Mouse (Mus musculus) heart, adult 2 months (tissue): Measurements from ENCODE around the gene Hspa1l. TPM values are rescaled to one million over a fixed set of nuclear protein-coding genes. Genes with fewer than 3 reads are reported as not detected.
"Not testable (repeated sequence)": the region's sequence is repeated elsewhere in the genome, so short reads cannot be mapped to it uniquely, and the experiment has no call there.

Experiments used
- DNase-seq, 2 experiments: peaks; one replicate each; pipeline ENCODE4 v3.0.0; 2021
- H3K27ac ChIP-seq: fragments of 200-600 bp; 2 replicates; pipeline ENCODE4 v1.8.1; 2022
- H3K27me3 ChIP-seq: fragments of 200-500 bp; 2 replicates; pipeline ENCODE4 v1.6.1; 2012; ENCODE audit warnings: mild to moderate bottlenecking, low read length, inconsistent platforms, mixed read lengths; ENCODE audit not compliant: control insufficient read depth, insufficient read depth
- H3K36me3 ChIP-seq: fragments of 200-500 bp; 2 replicates; pipeline ENCODE4 v1.6.1; 2012; ENCODE audit warnings: low read length, inconsistent platforms; ENCODE audit not compliant: control insufficient read depth, insufficient read depth
- H3K4me1 ChIP-seq: fragments of 200-500 bp; 2 replicates; pipeline ENCODE4 v1.6.1; 2011; ENCODE audit warnings: low read length; ENCODE audit not compliant: control insufficient read depth, insufficient read depth
- H3K4me3 ChIP-seq: fragments of 200-600 bp; 2 replicates; pipeline ENCODE4 v1.8.1; 2022
- H3K79me2 ChIP-seq: fragments of 200-500 bp; replicated peaks from 2 replicates; pipeline ENCODE4 v1.6.1; 2012; ENCODE audit warnings: mild to moderate bottlenecking, inconsistent platforms, low read length, moderate library complexity, mixed read lengths; ENCODE audit not compliant: control insufficient read depth, insufficient read depth
- H3K9ac ChIP-seq: fragments of 200-500 bp; 2 replicates; pipeline ENCODE4 v1.6.1; 2012; ENCODE audit warnings: low read depth, mild to moderate bottlenecking, control low read depth, inconsistent platforms, low read length, mixed read lengths
- CTCF ChIP-seq: fragments of 200-600 bp; IDR thresholded peaks from 2 replicates; pipeline ENCODE4 v1.8.1; 2022; ENCODE audit warnings: antibody characterized with exemption, mild to moderate bottlenecking, moderate library complexity
- EP300 ChIP-seq: fragments of 200-500 bp; IDR thresholded peaks from 2 replicates; pipeline ENCODE4 v1.6.1; 2011; ENCODE audit warnings: low read depth, low read length, control low read depth; ENCODE audit not compliant: insufficient read depth
- POLR2A ChIP-seq: fragments of 200-500 bp; IDR thresholded peaks from 2 replicates; pipeline ENCODE4 v1.6.1; 2011; ENCODE audit warnings: mild to moderate bottlenecking, low read depth, low read length, control low read depth; ENCODE audit not compliant: insufficient read depth
- WGBS: fragments of 180-500 bp; shearing (Covaris S2); methylation state at CpG from one replicate; pipeline ENCODE4 v1.1.7; 2018; 5-methylcytosine and 5-hydroxymethylcytosine counted together
- intact Hi-C: fragments of 180-260 bp; cut with DNase I; formaldehyde crosslinking; loops from one replicate; pipeline ENCODE4 v1.15.1; 2025
- long read RNA-seq: library from polyadenylated mRNA; stranded (forward); transcript quantifications from one replicate; pipeline ENCODE4 v2.0.0, GENCODE M21; 2021
- polyA plus RNA-seq: library from polyadenylated mRNA; depleted of rRNA; stranded (reverse); fragments of >200 nt; gene quantifications from 2 replicates; pipeline ENCODE4 v1.2.3, GENCODE M21; 2012; rRNA removed
- total RNA-seq, 2 experiments: library from RNA; stranded (reverse); gene quantifications; 2 replicates each; pipeline ENCODE4 v1.2.3; 2021

Gene Hspa1l
- total RNA-seq (10 to 100 TPM in 1 of 2 experiments, 1 to 10 TPM in 1; 8.3 to 10.9 TPM), polyA plus RNA-seq (3.6 and 6.6 TPM in 2 replicates)
- long read RNA-seq, transcript Hspa1l-201 (2 exons, 2,472 nt): major isoform, 8 of 10 reads
- long read RNA-seq, partial matches to known transcripts: 2 of 10 reads
- long read RNA-seq, other reads (novel, unspliced or antisense): 0 of 10 reads

DNA sequence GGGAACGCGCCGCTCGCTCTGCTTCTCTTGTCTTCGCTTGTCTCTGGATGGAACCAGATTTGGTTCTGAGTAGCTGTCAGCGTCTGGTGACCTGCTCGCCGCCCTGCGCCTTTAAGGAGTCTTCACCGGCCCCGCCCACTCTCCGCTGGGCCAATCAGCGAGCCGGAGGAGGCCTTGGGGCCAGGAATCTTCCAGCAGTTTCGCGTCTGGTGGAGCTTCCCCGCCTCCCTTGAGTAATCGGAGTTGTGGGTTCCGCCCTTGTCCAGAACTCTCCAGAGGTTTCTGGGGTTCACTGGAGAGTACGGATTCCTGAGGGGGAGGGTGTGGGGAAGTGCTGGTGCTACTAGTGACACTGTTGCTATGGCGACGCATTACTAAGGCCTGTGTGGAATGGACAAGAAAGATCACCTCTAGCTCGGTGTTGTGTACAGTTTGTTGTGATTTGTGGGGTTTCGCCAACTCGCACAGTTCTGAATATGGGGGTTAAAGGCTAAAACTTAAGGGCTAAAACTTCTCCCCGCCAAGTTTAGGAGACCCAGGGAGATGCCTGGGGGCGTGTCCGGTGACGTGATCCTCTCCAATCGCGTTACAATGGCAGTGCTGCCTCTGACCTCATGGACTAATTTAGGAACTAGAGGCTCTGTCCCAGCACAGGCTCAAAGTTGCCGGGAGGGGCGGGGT, at the start of gene Hspa1l, which contains the start of gene Hspa1a:
Gene Hspa1l (plus strand): TSS at position 635 of the 681 bp plus-strand sequence.
Gene Hspa1a (minus strand): TSS at position 88 of the 681 bp plus-strand sequence.
- Histone ChIP-seq H3K27ac (peak within 1 kb of the TSS; percentile 96), H3K4me3 (peak within 1 kb of the TSS; percentile 47), H3K9ac (peak within 1 kb of the TSS; percentile 82)
- not testable (repeated sequence) for H3K27me3 ChIP-seq, H3K36me3 ChIP-seq, H3K79me2 ChIP-seq, H3K4me1 ChIP-seq
- TF ChIP-seq POLR2A (peak; percentile 90), EP300 (peak; percentile 93)
- intact Hi-C loops: loop anchor here (10.0 kb wide), 1 partner anchor 1303 kb away; the partner anchor contains the start of gene Trim39
- peak; percentile 94 to 95 for DNase-seq
- WGBS: under 1% methylated on average over 28 of the region's 33 CpGs

DNA sequence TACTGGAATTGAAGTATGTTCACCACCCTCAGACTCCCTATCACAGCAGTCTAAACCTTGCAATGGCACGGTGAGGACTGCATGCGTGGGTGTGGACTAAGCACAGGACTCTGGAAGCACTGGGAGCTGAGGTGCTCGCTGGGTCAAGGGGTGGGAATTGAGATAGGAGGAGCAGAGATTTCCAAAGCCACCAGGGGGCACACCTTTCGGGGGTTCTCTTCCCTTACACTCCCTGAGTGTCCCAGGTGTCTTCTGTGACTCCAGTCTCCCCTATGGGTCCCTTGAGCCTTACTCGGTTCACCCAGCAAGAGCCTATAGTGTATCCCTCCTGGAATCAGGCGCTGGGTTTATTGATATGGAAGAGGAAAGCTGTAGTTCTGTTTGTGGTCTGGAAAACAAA, 49.6 kb upstream of the Hspa1l start:
- H3K4me1 ChIP-seq: no peaks in the 10 kb centered on the region
- H3K4me3 ChIP-seq: no peak overlapping the region
- intact Hi-C loops: no loop called here
- no peaks in the 10 kb centered on the region for H3K79me2 ChIP-seq
- H3K9ac ChIP-seq: no peak overlapping the region
- no peak for DNase-seq
- 42% methylated on average over 6 of the region's 6 CpGs for WGBS
- TF ChIP-seq CTCF: peak; percentile 39
- TF ChIP-seq EP300: no peak
- TF ChIP-seq POLR2A: no peak
- no peak overlapping the region for H3K27ac ChIP-seq
- no peaks in the 10 kb centered on the region for H3K27me3 ChIP-seq
- H3K36me3 ChIP-seq: no peaks in the 10 kb centered on the region

DNA sequence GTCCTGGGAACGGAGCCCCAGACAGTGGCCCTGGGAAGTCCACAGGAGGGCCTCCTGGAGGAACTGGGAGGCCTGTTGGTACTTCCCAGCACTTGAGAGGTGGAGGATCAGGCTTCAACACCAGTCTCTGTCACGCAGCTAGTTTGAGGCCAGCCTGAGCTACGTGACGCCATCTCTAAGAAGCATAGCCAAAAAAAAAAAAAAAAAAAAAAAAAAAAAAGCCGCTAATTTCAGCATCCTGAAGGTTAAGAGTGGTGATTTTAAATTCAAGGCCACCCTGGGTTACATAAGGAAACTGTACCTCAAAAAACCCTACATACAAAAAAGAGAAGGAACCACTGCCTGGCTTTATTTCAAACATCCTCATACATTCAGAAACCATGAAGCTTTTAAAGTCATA, 48.2 kb upstream of the Hspa1l start:
- Histone ChIP-seq H3K9ac (no peak overlapping the region), H3K79me2 (no peaks in the 10 kb centered on the region), H3K27me3 (no peaks in the 10 kb centered on the region), H3K36me3 (no peaks in the 10 kb centered on the region), H3K27ac (no peak overlapping the region), H3K4me3 (no peak overlapping the region), H3K4me1 (no peaks in the 10 kb centered on the region)
- TF ChIP-seq POLR2A (no peak), EP300 (no peak), CTCF (no peak)
- no peak for DNase-seq
- WGBS: 60% methylated on average over 5 of the region's 5 CpGs
- intact Hi-C loops: no loop called here

GRCm38 (mm10) chr17:34927306-34928019, 45.0 kb upstream of the Hspa1l start:
- 81% methylated on average over 18 of the region's 18 CpGs for WGBS
- intact Hi-C loops: no loop called here
- no peak overlapping the region for H3K27ac ChIP-seq

DNA sequence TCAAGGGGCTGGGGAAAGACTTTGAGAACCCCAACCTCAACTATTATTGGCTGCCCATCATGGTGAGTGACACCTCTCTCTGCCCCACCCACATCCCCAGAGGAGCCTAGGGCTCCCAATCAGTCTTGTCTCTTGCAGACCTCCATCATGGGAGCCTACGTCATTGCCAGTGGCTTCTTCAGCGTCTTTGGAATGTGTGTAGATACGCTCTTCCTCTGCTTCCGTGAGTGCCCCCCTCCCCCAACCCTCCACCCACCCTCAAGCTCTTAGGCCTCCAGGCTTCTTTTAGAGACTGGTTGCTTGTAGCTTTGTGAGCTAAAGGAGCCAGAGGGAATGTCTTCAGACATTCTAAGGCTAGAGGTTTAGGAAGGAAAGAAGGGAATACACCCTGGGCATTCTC, 43.7 kb upstream of the Hspa1l start:
- TF ChIP-seq CTCF (no peak), EP300 (no peak), POLR2A (no peak)
- Histone ChIP-seq H3K27ac (no peak overlapping the region), H3K79me2 (no peaks in the 10 kb centered on the region), H3K36me3 (no peaks in the 10 kb centered on the region), H3K4me3 (no peak overlapping the region), H3K4me1 (peaks cover 1% of the 10 kb centered on the region; the same call in 1 of the 2 replicates), H3K27me3 (no peaks in the 10 kb centered on the region), H3K9ac (no peak overlapping the region)
- DNase-seq: no peak
- intact Hi-C loops: no loop called here
- WGBS: 33% methylated on average over 4 of the region's 4 CpGs

More at GRCm38 (mm10) chr17:34927306-34928019, 45.0 kb upstream of the Hspa1l start:
- Histone ChIP-seq H3K79me2 (no peaks in the 10 kb centered on the region), H3K4me3 (no peak overlapping the region), H3K4me1 (peaks cover 1% of the 10 kb centered on the region; the same call in 1 of the 2 replicates), H3K36me3 (no peaks in the 10 kb centered on the region), H3K27me3 (no peaks in the 10 kb centered on the region), H3K9ac (no peak overlapping the region)
- TF ChIP-seq EP300: no peak
- TF ChIP-seq POLR2A: no peak
- TF ChIP-seq CTCF: no peak
- no peak for DNase-seq
